Mouse (Mus musculus) gastrocnemius, adult 18-20 months (tissue): ENCODE data around the gene Atp5e. TPM values are rescaled to one million over a fixed set of nuclear protein-coding genes. Genes with fewer than 3 reads are reported as not detected.

Experiments
- DNase-seq: peaks from one replicate; pipeline ENCODE4 v3.0.0; 2021; ENCODE audit warnings: low spot score
- total RNA-seq, 2 experiments: library from RNA; stranded (reverse); gene quantifications; 2 replicates each; pipeline ENCODE4 v1.2.3; 2021

Gene Atp5e
- total RNA-seq, 2 experiments from 2014 or later, result 1,038 to 1,073 TPM

DNA sequence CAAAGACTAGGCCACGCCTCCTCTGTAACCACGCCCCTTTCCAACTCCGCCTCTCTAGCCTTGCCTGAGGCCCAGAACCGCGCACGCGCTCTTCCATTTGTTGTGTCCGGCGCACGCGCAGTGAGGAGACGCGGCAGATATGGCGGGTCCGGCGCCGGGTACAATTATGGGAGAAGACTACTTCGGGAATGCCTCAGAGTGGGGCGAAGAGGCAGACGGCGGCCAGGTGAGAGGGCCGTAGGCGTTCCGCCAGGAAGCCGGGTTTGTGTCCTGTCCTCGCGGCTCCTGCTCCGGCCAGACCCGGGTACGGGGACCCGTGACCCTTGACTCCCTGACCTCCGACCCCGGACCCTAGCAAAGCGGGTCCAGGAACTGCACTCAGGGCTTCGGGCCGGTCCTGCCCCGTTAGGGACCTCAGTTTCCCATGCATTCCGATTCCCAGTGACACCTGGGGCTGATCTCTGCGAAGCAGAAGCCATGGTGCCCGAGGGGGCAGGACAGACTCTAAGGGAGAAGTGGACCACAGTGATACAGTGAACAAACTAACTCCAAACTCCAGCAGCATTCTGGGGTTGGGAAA, 48.1 kb downstream of the Atp5e start, which contains the start of gene Nelfcd:
Gene Nelfcd (plus strand): TSS at position 74 of the 580 bp plus-strand sequence.
- peak; percentile 94 for DNase-seq

DNA sequence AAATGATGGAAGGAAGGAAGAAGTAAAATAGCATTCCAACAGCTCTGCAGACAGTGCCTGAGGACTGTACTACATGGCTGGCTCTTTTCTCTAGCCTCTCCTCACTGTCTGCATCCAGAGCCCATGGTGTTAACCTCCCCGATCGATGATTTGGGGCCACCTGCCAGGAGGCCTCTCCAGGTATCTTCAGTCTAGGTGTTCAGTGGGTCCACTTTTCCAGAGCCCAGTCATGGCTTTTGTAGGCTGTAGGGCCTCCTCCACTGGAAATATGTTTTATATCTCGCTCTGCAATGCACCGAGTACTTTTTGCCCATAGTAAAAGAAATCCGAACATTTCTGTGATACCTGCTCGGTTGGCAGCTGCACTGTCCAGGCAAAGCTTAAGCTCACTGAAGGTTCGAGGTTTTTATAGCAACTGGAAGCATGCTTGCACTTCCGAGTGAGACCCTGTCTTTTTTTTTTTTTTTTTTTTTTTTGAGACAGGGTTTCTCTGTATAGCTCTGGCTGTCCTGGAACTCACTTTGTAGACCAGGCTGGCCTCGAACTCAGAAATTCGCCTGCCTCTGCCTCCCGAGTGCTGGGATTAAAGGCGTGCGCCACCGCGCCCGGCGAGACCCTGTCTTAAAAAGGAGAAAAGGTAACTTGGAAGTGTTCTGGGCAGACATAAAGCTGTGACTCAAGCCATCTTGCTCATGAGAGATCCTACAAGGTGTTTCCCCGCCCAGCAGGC, 48.7 kb downstream of the Atp5e start:
- no peak for DNase-seq

DNA sequence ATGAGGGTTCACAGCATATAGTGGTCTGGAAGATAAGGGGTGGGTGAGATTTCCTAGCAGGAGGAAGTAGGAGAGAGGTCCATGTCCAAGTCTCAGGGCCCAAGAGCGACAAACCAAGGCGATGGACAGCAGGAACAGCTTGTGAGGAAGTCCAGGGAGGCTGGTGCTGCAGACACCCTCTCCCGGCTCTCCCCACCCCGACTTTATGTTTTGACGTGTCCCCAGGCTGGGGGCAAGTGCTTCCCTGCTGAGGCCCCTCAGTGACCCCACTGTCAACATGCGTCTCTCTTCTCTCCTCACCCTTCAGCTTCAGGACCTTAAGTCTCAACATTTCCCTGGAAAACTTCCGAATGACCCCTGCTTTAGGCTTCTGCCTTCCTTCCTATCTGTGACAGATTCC, 50.8 kb downstream of the Atp5e start:
- DNase-seq, result no peak

Other genes with a start within 250 kb of the Atp5e start
- gene Gnas, start 179.8 kb downstream of the Atp5e start, total RNA-seq, result 1,000 to 10,000 TPM; 1,321 to 1,349 TPM
- 1 to 10 TPM; 1.9 TPM for gene Gm20721, start 117.4 kb downstream of the Atp5e start, total RNA-seq
- gene Nelfcd, start 48.3 kb downstream of the Atp5e start, total RNA-seq, result 10 to 100 TPM; 21.4 to 22.3 TPM
- gene Ctsz, start 25.1 kb downstream of the Atp5e start, total RNA-seq, result 10 to 100 TPM; 25.1 to 30.3 TPM
- under 1 TPM in 1 of 2 experiments, not detected in 1; 0.21 TPM for gene Tubb1, start 13.4 kb downstream of the Atp5e start, total RNA-seq
- 10 to 100 TPM; 37.8 to 47.2 TPM for gene Prelid3b, start 9.0 kb upstream of the Atp5e start, total RNA-seq
- gene Zfp831, start 179.4 kb upstream of the Atp5e start, total RNA-seq, result under 1 TPM; 0.02 TPM